Mouse (Mus musculus): ENCODE data around the gene Afmid. TPM values are rescaled to one million over a fixed set of nuclear protein-coding genes. Genes with fewer than 3 reads are reported as not detected.

The Afmid gene
- total and polyA plus RNA-seq, 2 experiments from 2014 or later, result 13.1 to 14.5 TPM

DNA sequence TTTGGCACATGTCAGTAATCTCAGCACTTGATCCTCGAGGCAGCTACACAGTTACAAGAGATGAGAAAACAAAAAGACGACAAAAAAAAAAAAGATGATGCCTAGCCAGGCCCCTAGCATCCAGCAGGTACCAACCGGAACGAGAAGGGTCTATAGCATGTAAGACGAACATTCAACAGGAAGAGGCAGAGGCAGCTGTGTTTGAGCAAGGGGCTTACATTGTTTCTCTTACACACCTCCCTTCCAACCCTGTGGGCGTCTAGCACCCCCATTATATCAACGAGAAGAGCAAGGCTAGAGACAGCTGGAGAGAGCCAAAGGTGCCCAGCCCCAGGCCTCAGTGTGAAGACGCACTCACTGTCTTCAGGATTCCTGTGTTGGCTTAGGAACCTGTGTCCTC is 1.2 kb downstream of the Afmid start:
- Histone ChIP-seq H3K4me1 (ENCODE audit: control insufficient read depth, insufficient read depth) (peaks cover 76% of the 10 kb centered on the region), H3K27me3 (ENCODE audit: control insufficient read depth, insufficient read depth, low read length) (no peaks in the 10 kb centered on the region), H3K9ac (replicated peaks; ENCODE audit: low read depth, low read length) (no peak overlapping the region), H3K36me3 (replicated peaks; ENCODE audit: control insufficient read depth, insufficient read depth, low read length) (0 out of 2 replicates have a peak, but pooled peaks cover 5% of the 10 kb centered on the region), H3K27ac (ENCODE audit: low read depth) (peak overlapping the region; percentile 84; the same call in 1 of the 2 replicates), H3K4me2 (ENCODE audit: low read depth, low read length) (peak overlapping the region; percentile 74), H3K4me3 (ENCODE audit: low read depth, low read length) (no peak overlapping the region), H3K9me3 (replicated peaks; ENCODE audit: control insufficient read depth, low read length) (no peaks in the 10 kb centered on the region)
- ATAC-seq (ENCODE audit: insufficient read depth, low read depth) (no peak), DNase-seq (ENCODE audit: low spot score) (no peak)
- TF ChIP-seq CTCF (IDR thresholded peaks at IDR 0.05; ENCODE audit: low read depth) (no peak), EP300 (IDR thresholded peaks at IDR 0.05; ENCODE audit: low read depth) (no peak)
- 53% methylated on average over 8 of the region's 8 CpGs for WGBS

DNA sequence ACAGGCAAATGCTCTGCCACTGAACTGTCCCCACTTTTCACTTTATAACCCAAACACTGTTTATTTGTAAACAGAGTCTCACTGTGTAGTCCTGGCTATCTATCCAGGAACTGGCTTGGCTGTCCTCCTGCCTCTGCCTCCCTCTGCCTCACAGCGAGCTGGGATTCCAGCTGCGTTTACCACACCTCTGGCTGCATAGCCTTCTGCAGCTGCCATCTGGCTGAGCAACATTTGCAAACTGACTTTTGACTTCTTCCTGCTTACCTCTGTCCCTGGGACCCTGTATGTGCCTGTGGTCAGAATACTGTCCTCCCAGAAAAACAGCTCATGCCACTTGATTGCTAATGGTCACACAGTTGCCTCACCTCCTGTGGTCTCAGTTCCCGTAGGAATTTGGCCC is 1.7 kb downstream of the Afmid start:
- Histone ChIP-seq H3K27ac (ENCODE audit: low read depth) (peak overlapping the region; percentile 91; the same call in 1 of the 2 replicates), H3K36me3 (replicated peaks; ENCODE audit: control insufficient read depth, insufficient read depth, low read length) (0 out of 2 replicates have a peak, but pooled peaks cover under 1% of the 10 kb centered on the region), H3K27me3 (ENCODE audit: control insufficient read depth, insufficient read depth, low read length) (no peaks in the 10 kb centered on the region), H3K4me1 (ENCODE audit: control insufficient read depth, insufficient read depth) (peaks cover 80% of the 10 kb centered on the region), H3K4me3 (ENCODE audit: low read depth, low read length) (no peak overlapping the region), H3K9ac (replicated peaks; ENCODE audit: low read depth, low read length) (0 out of 2 replicates have a peak overlapping the region, but pooled peaks have one; percentile 27), H3K9me3 (replicated peaks; ENCODE audit: control insufficient read depth, low read length) (no peaks in the 10 kb centered on the region), H3K4me2 (ENCODE audit: low read depth, low read length) (peak overlapping the region; percentile 74)
- TF ChIP-seq EP300 (IDR thresholded peaks at IDR 0.05; ENCODE audit: low read depth) (no peak), CTCF (IDR thresholded peaks at IDR 0.05; ENCODE audit: low read depth) (no peak)
- DNase-seq (ENCODE audit: low spot score), result no peak
- 34% methylated on average over 3 of the region's 3 CpGs for WGBS
- ATAC-seq (ENCODE audit: insufficient read depth, low read depth), result no peak

DNA sequence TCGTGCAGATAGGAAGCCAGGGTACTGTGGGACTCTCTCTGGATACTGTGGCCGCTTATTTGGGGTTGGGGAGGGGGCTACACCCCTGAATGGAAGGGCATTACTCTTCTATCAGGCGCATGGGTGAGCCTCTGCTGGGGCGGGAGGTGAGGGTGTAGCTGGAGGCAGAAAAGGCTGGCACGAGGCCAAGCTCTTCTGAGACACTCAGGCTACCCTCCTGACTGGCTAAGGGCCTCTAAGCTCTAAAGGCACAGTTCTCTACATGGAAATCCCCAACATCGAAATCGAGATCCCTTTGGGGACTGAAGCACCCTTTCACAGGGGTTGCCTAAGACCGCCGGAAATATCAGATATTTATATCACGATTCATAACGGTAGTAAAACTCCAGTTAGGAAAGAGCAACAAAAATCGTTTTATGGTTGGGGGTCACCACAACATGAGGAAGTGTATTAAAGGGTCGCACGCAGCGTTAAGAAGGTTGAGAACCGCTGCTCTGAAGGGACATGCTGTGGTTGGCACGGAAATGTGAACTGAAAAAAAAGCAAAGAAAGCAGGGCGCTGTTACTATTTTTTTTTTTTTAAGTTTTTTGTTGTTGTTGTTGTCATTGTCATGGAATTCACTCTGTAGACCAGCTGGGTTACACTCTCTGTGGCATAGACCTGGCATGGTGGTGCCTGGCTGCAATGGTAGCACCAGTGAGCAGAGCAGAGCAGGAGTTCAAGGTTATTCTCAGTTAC is 2.6 kb downstream of the Afmid start:
- WGBS, result 30% methylated on average over 18 of the region's 18 CpGs
- ATAC-seq (ENCODE audit: insufficient read depth, low read depth) (no peak; the same call in 1 of the 2 replicates), DNase-seq (ENCODE audit: low spot score) (peak; percentile 75)
- Histone ChIP-seq H3K9me3 (replicated peaks; ENCODE audit: control insufficient read depth, low read length) (no peaks in the 10 kb centered on the region), H3K36me3 (replicated peaks; ENCODE audit: control insufficient read depth, insufficient read depth, low read length) (no peaks in the 10 kb centered on the region), H3K4me1 (ENCODE audit: control insufficient read depth, insufficient read depth) (peaks cover 71% of the 10 kb centered on the region), H3K4me3 (ENCODE audit: low read depth, low read length) (peak overlapping the region; percentile 9; the same call in 1 of the 2 replicates), H3K27ac (ENCODE audit: low read depth) (peak overlapping the region; percentile 91), H3K27me3 (ENCODE audit: control insufficient read depth, insufficient read depth, low read length) (no peaks in the 10 kb centered on the region), H3K4me2 (ENCODE audit: low read depth, low read length) (peak overlapping the region; percentile 74), H3K9ac (replicated peaks; ENCODE audit: low read depth, low read length) (peak overlapping the region; percentile 27; the same call in 1 of the 2 replicates)
- TF ChIP-seq CTCF (IDR thresholded peaks at IDR 0.05; ENCODE audit: low read depth), result no peak
- TF ChIP-seq EP300 (IDR thresholded peaks at IDR 0.05; ENCODE audit: low read depth), result no peak

DNA sequence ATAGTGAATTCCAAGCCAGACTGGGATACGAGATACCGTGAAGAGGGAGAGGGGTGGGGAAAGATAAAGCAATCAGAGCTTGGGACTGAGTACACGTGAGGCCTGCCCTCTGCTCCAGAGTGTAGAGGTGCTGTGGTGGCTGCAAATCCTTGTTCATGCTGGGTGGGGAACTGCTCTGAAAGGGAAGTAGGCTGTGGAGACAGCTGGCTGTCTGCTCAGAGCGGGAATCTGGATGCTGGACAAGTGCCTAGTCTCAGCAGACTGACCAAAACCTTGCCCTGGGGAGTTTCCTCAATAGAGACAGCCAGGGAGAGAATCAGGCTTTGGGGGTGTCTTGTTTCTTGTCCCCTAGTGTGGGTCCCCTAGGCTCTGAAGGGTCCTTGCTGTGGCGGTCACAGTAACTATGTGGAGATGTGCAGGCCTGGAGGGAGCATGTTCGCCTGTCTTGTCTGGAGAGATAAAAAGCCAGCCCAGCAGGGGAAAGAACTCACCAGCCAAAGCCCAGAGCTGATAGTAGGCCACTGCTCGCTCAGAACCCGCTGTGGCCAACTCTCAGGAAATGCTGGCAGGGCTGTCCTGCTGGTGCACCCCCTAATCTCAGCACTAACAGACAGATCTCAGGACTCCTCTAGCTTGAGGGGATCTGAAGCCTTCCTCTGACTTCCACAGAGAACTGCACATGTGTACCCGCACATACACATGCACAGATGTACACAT is 3.3 kb downstream of the Afmid start:
- Histone ChIP-seq H3K4me3 (ENCODE audit: low read depth, low read length) (no peak overlapping the region), H3K27ac (ENCODE audit: low read depth) (peak overlapping the region; percentile 91), H3K27me3 (ENCODE audit: control insufficient read depth, insufficient read depth, low read length) (no peaks in the 10 kb centered on the region), H3K4me2 (ENCODE audit: low read depth, low read length) (no peak overlapping the region; the same call in 1 of the 2 replicates), H3K9ac (replicated peaks; ENCODE audit: low read depth, low read length) (0 out of 2 replicates have a peak overlapping the region, but pooled peaks have one; percentile 17), H3K9me3 (replicated peaks; ENCODE audit: control insufficient read depth, low read length) (no peaks in the 10 kb centered on the region), H3K36me3 (replicated peaks; ENCODE audit: control insufficient read depth, insufficient read depth, low read length) (no peaks in the 10 kb centered on the region), H3K4me1 (ENCODE audit: control insufficient read depth, insufficient read depth) (peaks cover 66% of the 10 kb centered on the region)
- WGBS, result 10% methylated on average over 9 of the region's 9 CpGs
- ATAC-seq (ENCODE audit: insufficient read depth, low read depth) (peak; percentile 22), DNase-seq (ENCODE audit: low spot score) (peak; percentile 62)
- TF ChIP-seq EP300 (IDR thresholded peaks at IDR 0.05; ENCODE audit: low read depth) (no peak), CTCF (IDR thresholded peaks at IDR 0.05; ENCODE audit: low read depth) (no peak)

DNA sequence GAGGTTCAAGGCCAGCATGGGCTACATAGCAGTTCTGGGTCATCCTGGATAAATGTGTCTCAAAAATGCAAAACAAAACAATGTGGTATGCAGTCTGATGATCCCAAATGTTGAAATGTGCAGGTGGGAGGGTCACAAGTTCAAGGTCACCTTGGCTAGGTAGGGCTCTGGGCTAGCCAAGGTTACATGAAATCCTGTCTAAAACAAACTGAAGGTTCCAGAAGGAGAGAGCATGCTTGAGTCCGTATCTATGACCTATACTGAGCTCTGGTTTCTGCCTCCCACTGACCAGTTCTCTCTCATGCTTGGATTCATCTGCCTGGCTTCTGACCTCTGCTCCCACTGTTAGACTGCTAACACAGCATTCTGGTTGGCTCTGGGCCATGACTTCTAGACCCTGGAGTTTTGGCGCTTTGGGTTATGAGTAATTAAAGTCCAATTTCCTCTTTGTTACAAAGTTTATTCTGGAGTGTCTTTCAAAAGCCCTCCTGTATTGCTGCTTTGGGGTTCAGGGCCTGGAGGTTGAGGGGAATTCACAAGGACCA is 4.0 kb downstream of the Afmid start:
- no peak for DNase-seq (ENCODE audit: low spot score)
- H3K36me3 ChIP-seq (replicated peaks; ENCODE audit: control insufficient read depth, insufficient read depth, low read length), result no peaks in the 10 kb centered on the region
- TF ChIP-seq CTCF (IDR thresholded peaks at IDR 0.05; ENCODE audit: low read depth) (no peak), EP300 (IDR thresholded peaks at IDR 0.05; ENCODE audit: low read depth) (no peak)
- peaks cover 62% of the 10 kb centered on the region for H3K4me1 ChIP-seq (ENCODE audit: control insufficient read depth, insufficient read depth)
- no peaks in the 10 kb centered on the region for H3K9me3 ChIP-seq (replicated peaks; ENCODE audit: control insufficient read depth, low read length)
- WGBS, result 37% methylated on average over 2 of the region's 2 CpGs
- H3K4me2 ChIP-seq (ENCODE audit: low read depth, low read length), result no peak overlapping the region
- H3K27ac ChIP-seq (ENCODE audit: low read depth), result peak overlapping the region; percentile 91
- no peaks in the 10 kb centered on the region for H3K27me3 ChIP-seq (ENCODE audit: control insufficient read depth, insufficient read depth, low read length)
- H3K4me3 ChIP-seq (ENCODE audit: low read depth, low read length), result no peak overlapping the region
- 0 out of 2 replicates have a peak overlapping the region, but pooled peaks have one; percentile 21 for H3K9ac ChIP-seq (replicated peaks; ENCODE audit: low read depth, low read length)
- no peak for ATAC-seq (ENCODE audit: insufficient read depth, low read depth)
